Mouse (Mus musculus): Measurements from ENCODE around the gene Rexo2. TPM values are rescaled to one million over a fixed set of nuclear protein-coding genes. Genes with fewer than 3 reads are reported as not detected.

Rexo2 gene
- polyA plus RNA-seq, 1 experiment: 50.7 TPM

DNA sequence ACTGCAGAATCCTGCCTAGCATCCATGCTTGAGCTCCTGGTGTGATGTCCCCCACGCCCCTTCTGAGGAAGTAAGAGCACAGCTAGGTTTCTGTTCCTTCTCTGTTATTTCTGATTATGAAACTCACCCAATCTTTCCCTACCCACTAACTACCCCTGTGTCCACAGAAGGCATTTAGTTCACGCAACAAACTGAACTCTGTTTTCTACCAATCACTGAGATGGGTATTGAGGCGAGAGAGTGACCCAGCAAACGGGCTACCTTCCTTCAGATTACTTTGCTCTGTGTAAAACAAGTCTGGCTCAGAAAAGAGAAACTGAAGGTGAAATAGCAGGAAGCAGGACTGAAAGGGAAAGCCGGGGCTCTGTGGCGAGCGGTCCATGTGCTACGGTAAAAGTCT lies 58.0 kb downstream of the Rexo2 start:
- H3K27ac ChIP-seq (ENCODE audit: control insufficient read depth, insufficient read depth, low read depth, low read length): no peak overlapping the region
- H3K4me1 ChIP-seq (ENCODE audit: control insufficient read depth, insufficient read depth, low read length): no peaks in the 10 kb centered on the region
- H3K27me3 ChIP-seq (ENCODE audit: control insufficient read depth, insufficient read depth, low read length): no peaks in the 10 kb centered on the region
- no peaks in the 10 kb centered on the region for H3K36me3 ChIP-seq (ENCODE audit: control insufficient read depth, insufficient read depth, low read length)
- no peak for TF ChIP-seq POLR2A (IDR thresholded peaks at IDR 0.05; ENCODE audit: control insufficient read depth, low read depth, low read length)
- TF ChIP-seq CTCF (IDR thresholded peaks at IDR 0.05; ENCODE audit: control insufficient read depth, insufficient read depth, insufficient replicate concordance, low read depth, low read length): no peak
- H3K4me3 ChIP-seq (ENCODE audit: control insufficient read depth, low read depth, low read length): no peak overlapping the region

- no peaks in the 10 kb centered on the region for H3K36me3 ChIP-seq (ENCODE audit: control insufficient read depth, insufficient read depth, low read length)
- no peaks in the 10 kb centered on the region for H3K4me1 ChIP-seq (ENCODE audit: control insufficient read depth, insufficient read depth, low read length)
- TF ChIP-seq CTCF (IDR thresholded peaks at IDR 0.05; ENCODE audit: control insufficient read depth, insufficient read depth, insufficient replicate concordance, low read depth, low read length) (no peak), POLR2A (IDR thresholded peaks at IDR 0.05; ENCODE audit: control insufficient read depth, low read depth, low read length) (no peak)
- H3K27ac ChIP-seq (ENCODE audit: control insufficient read depth, insufficient read depth, low read depth, low read length): no peak overlapping the region
- no peak overlapping the region for H3K4me3 ChIP-seq (ENCODE audit: control insufficient read depth, low read depth, low read length)
- H3K27me3 ChIP-seq (ENCODE audit: control insufficient read depth, insufficient read depth, low read length): no peaks in the 10 kb centered on the region
Measured at GRCm38 (mm10) chr9:48421561-48421960, 58.9 kb downstream of the Rexo2 start.

GRCm38 (mm10) chr9:48421029-48421428 lies 59.4 kb downstream of the Rexo2 start:
- Histone ChIP-seq H3K4me1 (ENCODE audit: control insufficient read depth, insufficient read depth, low read length) (no peaks in the 10 kb centered on the region), H3K36me3 (ENCODE audit: control insufficient read depth, insufficient read depth, low read length) (no peaks in the 10 kb centered on the region), H3K27me3 (ENCODE audit: control insufficient read depth, insufficient read depth, low read length) (no peaks in the 10 kb centered on the region), H3K4me3 (ENCODE audit: control insufficient read depth, low read depth, low read length) (no peak overlapping the region), H3K27ac (ENCODE audit: control insufficient read depth, insufficient read depth, low read depth, low read length) (no peak overlapping the region)
- TF ChIP-seq CTCF (IDR thresholded peaks at IDR 0.05; ENCODE audit: control insufficient read depth, insufficient read depth, insufficient replicate concordance, low read depth, low read length) (no peak), POLR2A (IDR thresholded peaks at IDR 0.05; ENCODE audit: control insufficient read depth, low read depth, low read length) (no peak)

DNA sequence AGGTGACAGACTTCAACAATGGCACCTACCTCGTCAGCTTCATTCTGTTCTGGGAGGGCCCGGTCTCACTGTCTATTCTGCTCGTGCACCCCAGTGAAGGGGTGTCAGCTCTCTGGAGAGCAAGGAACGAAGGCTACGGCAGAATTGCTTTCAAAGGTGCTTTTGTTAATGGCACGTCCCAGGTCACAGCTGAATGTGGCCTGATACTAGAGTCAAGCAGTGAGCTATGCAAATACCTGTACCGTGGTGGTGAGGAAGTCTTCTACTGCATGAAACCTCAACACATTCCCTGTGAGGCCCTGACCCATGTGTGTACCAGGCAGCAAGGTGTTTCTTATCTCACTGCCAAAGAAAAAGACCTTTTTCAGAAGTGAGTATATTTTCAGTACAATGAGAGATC lies 60.0 kb downstream of the Rexo2 start:
- no peak overlapping the region for H3K27ac ChIP-seq (ENCODE audit: control insufficient read depth, insufficient read depth, low read depth, low read length)
- H3K36me3 ChIP-seq (ENCODE audit: control insufficient read depth, insufficient read depth, low read length): no peaks in the 10 kb centered on the region
- H3K4me1 ChIP-seq (ENCODE audit: control insufficient read depth, insufficient read depth, low read length): no peaks in the 10 kb centered on the region
- no peaks in the 10 kb centered on the region for H3K27me3 ChIP-seq (ENCODE audit: control insufficient read depth, insufficient read depth, low read length)
- TF ChIP-seq POLR2A (IDR thresholded peaks at IDR 0.05; ENCODE audit: control insufficient read depth, low read depth, low read length): no peak
- no peak for TF ChIP-seq CTCF (IDR thresholded peaks at IDR 0.05; ENCODE audit: control insufficient read depth, insufficient read depth, insufficient replicate concordance, low read depth, low read length)
- no peak overlapping the region for H3K4me3 ChIP-seq (ENCODE audit: control insufficient read depth, low read depth, low read length)

DNA sequence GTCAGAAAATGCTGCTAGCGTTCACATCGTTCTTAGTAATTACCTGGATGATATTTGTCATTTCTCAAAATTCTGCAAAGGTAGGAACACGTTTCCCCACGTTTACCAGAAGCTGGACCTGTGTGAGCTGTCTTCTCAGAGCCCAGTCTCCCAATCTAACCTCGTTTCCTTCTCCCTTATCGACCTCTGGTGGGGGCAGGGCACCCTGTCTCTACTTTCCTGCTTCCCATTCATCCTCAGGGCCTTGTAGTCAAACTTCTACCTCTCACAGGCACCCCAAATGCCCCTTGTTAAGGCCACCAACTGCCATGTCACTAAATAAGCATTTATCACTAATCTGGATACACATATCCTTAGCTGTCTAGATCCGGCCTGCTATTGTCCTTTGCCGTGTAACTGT lies 61.6 kb downstream of the Rexo2 start:
- Histone ChIP-seq H3K4me1 (ENCODE audit: control insufficient read depth, insufficient read depth, low read length) (no peaks in the 10 kb centered on the region), H3K36me3 (ENCODE audit: control insufficient read depth, insufficient read depth, low read length) (no peaks in the 10 kb centered on the region), H3K27ac (ENCODE audit: control insufficient read depth, insufficient read depth, low read depth, low read length) (no peak overlapping the region), H3K27me3 (ENCODE audit: control insufficient read depth, insufficient read depth, low read length) (no peaks in the 10 kb centered on the region), H3K4me3 (ENCODE audit: control insufficient read depth, low read depth, low read length) (no peak overlapping the region)
- no peak for TF ChIP-seq CTCF (IDR thresholded peaks at IDR 0.05; ENCODE audit: control insufficient read depth, insufficient read depth, insufficient replicate concordance, low read depth, low read length)
- no peak for TF ChIP-seq POLR2A (IDR thresholded peaks at IDR 0.05; ENCODE audit: control insufficient read depth, low read depth, low read length)

Other genes with a start within 250 kb of the Rexo2 start
- gene Nxpe2, start 127.2 kb downstream of the Rexo2 start, polyA plus RNA-seq (2012; rRNA removed): 1.2 and 1.3 TPM in 2 replicates
- gene Rbm7, start 14.7 kb upstream of the Rexo2 start, polyA plus RNA-seq (2012; rRNA removed): 47.0 and 50.4 TPM in 2 replicates
- 2,840 and 3,410 TPM in 2 replicates for gene Gm5617, start 14.8 kb upstream of the Rexo2 start, polyA plus RNA-seq (2012; rRNA removed)
- gene Nnmt, start 124.5 kb upstream of the Rexo2 start, polyA plus RNA-seq (2012; rRNA removed): 3.3 and 6.7 TPM in 2 replicates

Measured in testis, adult 2 months (tissue).